Mouse (Mus musculus): ENCODE data around the gene Elof1.

DNA sequence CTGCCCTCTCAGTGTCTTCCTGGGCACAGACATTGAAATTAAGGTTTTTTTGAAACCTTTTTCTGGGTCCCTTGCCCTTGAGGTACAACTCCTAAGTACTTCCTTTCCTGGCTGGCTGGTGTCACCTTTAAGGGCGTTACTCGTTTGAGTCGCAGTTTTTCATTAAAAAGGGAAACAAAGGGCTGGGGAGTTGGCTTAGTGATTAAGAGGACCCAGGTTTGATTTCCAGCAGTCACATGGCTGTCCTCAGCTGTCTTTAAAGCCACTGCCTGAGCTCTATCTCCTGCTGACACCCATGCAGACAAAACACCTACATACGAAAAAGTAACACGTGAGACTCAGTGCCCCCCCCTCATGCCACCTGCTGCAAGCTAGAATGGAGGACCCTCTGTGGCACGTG is 49.0 kb upstream of the Elof1 start:
- TF ChIP-seq CTCF (IDR thresholded peaks at IDR 0.05; ENCODE audit: borderline replicate concordance, extremely low read depth, insufficient read depth, insufficient read length), result no peak
- no peak for TF ChIP-seq POLR2A (IDR thresholded peaks at IDR 0.05; ENCODE audit: borderline replicate concordance, extremely low read depth, insufficient read depth, insufficient read length, poor library complexity, severe bottlenecking)

All from brain, embryonic 14.5 days (tissue).